Mouse (Mus musculus): ENCODE data around the gene Adgrb2. TPM values are rescaled to one million over a fixed set of nuclear protein-coding genes. Genes with fewer than 3 reads are reported as not detected.
A peak's percentile ranks its signal among the peaks of the same experiment; 100 is the strongest.

Adgrb2 gene
- total RNA-seq, 2 experiments from 2014 or later: 3.2 to 3.4 TPM

DNA sequence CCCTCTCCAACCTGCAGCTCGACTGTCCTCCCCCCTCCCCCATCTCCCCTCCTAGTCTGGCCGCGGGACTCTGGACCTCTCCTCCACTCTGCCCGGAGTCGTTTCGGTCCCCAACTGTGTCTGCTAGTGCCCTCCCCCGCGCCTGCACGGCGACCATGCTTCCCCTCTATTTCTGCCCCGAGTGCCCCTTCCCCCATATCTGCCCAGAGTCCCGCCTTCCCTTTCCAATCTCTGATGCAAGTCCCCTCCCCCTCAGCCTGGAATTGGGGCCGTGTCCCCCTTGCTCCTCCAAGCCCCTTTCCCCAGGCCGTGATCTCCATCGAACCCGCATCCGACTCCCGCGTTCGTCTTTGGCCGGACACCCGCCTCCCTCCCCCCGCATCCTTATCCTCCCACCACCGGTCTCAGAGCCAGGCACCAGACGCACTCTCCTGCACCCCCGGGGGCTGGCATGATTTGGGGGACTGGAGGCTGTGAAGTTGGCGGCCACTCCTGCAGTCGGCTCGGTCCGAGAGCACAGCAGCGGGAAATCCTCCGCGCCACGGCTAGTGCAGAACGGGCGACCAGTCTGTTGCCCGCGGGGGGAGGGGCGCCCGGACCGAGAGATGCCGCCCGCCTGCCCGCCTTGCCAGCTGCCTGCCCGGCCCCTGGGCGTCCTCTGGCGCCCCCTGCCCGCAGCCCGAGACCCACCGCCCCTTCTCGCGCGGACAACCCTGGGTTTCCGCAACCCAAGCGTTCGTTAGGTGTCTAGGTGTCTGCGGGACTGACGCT, 1.2 kb downstream of the Adgrb2 start:
- intact Hi-C loops (cut with DNase I): no loop called here
- DNase-seq: peak; percentile 60 to 62

DNA sequence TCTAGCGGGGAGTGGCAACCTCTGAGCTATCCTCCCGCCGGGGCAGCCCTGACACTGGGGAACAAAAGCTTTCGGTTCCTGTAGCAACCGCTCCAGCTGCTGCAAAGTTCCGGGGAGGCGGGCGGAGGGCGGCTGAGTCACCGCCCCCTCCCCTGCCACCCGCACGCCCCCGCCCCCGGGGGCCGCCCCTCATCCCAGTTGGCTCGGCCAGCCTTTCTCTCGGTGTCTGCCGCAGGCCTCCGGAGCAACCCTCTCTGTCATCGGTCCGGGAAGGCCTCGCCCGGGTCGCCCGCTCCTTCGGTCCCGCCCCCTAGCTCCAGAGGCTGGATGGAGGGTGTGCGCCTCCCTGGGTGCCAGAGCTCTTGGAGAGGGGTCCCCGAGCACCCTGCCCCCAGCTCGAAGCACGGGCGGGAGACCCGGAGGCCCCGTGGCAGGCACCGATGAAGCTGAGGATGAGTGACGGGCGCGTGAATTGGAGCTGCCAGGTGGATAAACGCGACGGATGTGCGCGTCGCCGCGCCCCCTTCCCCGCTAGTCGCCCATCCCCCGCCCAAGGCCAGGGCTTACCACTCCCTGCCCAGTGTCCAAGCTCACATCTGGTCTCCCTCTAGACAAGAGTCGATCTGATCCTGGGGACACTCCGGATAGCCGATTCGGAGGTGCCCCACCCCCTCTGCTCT, 3.3 kb downstream of the Adgrb2 start:
- intact Hi-C loops (cut with DNase I): no loop called here

DNA sequence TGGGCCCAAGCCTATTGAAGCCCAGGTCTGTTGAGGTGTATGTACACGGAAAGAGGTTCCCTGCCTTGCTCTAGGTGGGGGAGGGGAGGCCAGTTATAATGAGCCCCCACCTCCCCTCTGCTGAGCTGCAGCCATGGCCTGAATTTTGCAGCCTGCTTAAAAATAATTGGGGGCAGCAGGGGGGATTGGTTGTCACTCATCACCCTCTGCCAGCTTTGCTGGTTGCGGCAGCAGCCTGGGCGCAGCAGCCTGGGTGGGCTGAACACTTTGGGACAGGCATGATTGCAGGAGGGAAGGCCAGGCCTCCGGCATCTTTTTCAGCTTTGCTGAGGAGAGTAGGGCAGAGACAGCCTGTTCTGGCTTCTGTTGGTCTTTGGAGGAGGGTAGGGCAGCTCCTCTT, 5.3 kb downstream of the Adgrb2 start:
- no peak for DNase-seq
- intact Hi-C loops (cut with DNase I): no loop called here

More for the DNA sequence above, 3.3 kb downstream of the Adgrb2 start:
- DNase-seq: peak; percentile 39 to 53

DNA sequence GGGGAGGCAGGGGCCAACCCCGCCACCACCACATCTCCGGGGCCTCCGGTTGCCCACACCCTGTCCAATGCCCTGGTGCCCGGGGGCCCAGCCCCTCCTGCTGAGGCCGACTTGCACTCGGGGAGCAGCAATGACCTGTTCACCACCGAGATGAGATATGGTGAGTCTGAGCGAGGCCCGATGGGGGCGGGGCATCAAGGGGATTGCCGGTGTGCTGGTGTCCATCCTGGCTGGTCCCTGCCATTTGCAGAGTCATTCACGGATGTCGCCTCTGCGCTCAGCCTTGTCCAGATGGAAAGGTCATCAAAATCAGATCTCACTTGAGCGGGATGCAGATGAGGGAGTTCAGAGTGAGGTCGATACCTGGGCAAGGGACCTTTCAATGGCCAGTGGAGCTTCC, 8.1 kb downstream of the Adgrb2 start:
- intact Hi-C loops (cut with DNase I): no loop called here
- no peak for DNase-seq

DNA sequence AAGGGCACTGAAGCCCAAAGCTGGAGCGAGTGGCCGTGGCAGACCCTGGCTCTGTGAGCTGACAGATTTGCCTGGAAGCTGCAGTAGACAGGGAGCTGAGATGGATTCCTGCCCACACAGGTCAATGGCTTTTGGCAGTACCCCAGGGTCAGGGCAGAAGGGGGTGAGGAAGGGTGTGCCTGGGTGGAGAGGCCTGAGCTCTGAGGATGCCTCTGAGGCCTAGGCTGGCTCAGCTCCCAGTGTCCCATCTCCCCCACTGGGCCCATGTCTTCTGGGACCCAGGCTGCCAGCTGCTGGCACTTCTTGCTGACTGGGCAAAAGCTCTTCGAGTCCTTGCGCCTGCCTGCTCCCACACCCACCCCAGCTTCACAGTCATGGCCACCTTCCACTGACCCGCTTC, 8.5 kb downstream of the Adgrb2 start:
- no peak for DNase-seq
- intact Hi-C loops (cut with DNase I): no loop called here

DNA sequence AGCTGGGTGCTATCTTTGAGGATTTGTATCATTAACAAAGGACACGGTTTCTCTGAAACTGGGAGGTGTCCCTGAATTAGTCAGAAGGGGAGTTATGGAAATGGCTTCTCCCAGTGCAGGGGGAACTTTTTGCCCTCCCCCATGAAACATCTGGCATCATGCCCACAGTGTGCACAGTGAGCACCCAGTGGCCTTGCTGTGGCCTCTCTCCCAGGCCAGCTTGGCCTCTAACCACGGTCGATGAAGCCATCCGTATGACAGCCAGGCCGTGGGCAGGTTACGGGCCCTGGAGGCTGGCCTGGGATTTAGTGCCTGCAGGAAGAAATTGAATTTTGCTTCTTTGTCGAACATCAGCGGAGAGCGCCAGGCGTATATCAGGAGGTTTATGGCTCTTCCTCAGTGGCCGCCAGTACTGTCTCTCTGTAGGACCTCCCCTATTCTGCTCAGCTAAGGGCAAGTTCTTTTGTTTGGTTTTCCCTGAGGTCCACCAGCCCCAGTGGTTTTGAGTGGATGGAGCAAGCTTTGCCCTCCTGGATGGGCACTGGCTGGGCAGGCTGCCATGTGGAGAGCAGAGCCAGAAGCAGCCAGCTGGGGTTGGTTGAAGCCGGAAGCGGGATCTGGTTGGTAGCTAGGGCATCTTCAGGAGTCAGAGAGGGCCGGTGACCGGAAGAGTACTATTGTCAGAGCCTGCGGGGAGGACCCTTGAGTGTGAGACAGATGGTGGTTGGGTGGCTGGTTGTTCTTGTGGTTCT, 9.4 kb downstream of the Adgrb2 start:
- peak in 1 of 2 experiments; percentile 27 for DNase-seq
- intact Hi-C loops (cut with DNase I): no loop called here

DNA sequence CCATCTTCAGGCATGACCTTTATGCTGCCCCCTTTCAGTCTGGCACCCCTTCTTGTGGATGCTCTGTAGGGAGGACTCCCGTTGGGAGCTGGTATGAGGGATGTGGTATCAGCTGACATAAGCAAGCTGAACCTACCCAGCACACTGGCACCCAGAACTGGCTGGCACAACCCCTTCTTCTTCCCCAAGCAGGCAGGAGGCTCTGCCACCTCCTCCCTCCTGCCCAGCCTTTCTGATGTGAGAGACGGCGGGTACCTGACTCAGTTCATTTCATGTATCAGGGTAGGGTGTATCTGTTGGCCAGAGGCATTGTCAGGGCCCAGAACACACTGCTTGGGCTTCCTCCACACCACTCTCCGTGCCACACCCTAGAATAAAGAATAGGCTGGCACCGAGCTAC, 10.1 kb downstream of the Adgrb2 start:
- intact Hi-C loops (cut with DNase I): no loop called here
- no peak for DNase-seq

DNA sequence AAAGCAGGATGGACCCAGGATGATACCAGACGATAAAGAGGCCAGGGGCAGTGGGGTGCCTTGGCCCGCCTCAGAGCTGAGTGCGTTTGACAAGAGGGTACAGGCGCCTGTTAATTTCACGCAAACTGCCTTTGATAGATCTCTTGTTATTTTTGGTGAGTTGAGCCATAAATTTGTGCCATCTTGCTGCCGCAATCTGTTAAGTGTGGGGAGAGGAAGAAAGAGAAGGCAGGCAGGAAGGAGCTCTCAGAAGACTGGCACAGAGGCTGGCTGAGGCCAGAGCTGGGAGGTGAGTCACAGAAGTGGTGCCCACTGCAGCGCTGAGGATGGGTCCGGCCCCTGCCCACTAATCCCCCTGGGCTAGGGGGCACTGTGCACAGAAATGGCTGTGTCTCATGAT, 10.6 kb downstream of the Adgrb2 start:
- intact Hi-C loops (cut with DNase I): no loop called here
- DNase-seq: no peak

DNA sequence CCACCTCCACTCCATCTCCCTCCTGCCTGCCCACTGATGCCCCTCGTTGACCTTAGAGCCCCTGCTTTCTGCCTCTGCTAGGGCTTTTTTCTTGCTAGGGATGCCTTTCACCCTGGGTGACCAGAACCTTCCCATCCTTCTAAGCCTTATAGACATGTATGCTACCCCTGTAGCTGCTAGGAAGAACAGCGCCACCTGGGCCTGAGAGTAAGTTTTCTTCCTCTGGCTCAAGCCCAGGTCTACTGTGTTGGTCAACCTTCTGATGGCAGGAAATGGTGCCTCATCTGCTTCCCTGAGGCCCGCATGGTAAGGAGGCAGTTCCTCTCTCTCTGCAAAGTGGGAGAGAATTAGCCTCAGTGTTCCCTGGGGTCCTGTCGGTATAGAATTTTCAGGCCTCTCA, 11.3 kb downstream of the Adgrb2 start:
- intact Hi-C loops (cut with DNase I): no loop called here
- no peak for DNase-seq

DNA sequence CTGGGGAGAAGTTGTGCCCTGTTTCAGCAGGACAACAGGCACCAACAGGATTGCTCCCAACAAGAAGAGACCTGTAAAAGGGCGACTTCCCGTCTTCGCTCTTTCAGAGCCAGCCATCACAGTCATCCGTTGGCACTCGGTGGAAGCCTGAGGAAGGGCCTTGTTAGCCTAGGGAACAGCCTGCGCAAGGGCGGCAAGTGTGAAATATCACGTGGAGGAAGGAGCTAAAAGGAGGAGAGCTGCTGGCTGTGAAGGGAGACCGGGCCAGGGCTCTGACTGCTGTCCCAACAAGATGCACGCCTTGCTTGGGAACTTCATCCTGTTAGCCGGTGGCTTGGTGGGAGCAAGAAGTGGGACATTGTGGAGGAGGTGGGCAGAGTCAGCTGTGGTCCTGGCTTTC, 13.5 kb downstream of the Adgrb2 start:
- intact Hi-C loops (cut with DNase I): no loop called here
- DNase-seq: no peak

DNA sequence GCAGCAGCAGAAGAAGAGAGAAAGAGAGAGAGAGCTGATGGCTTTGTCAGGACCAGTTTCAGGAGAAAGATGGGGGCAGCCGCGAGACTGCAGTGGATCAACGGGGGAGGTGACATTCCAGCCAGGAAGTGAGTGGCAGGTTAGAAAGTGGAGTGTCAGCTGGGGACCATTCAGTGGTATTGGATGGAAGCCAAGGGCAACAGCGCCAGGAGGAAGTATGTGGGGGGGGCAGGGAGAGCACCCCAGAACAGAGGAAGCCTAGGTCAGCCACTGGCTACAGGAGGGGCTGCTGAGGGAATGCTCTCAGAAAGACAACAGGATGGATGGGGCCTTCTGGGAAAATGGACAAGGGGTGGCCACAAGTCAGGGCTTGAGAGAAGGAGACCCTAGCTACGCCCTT, 17.0 kb downstream of the Adgrb2 start:
- DNase-seq: no peak
- intact Hi-C loops (cut with DNase I): no loop called here

DNA sequence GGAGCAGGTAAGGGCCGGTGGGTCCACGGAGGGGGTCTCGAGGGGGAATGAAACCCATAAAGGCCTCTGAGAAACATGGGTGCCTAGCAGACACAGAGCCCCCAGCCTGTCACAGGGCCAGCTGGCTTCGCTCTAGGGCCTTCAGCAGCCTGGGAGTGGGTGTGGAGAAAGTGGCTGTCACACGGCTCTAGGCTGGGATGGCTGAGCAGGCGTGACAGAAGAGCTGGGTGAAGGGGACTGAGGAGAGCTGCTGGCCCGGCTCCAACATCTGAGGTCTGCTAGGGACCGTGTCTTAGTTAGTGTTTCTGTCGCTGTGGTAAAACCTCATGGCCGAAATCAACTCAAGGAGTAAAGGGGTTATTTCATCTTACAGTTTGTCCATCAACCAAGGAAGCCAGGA, 17.5 kb downstream of the Adgrb2 start:
- intact Hi-C loops (cut with DNase I): no loop called here
- DNase-seq: no peak

DNA sequence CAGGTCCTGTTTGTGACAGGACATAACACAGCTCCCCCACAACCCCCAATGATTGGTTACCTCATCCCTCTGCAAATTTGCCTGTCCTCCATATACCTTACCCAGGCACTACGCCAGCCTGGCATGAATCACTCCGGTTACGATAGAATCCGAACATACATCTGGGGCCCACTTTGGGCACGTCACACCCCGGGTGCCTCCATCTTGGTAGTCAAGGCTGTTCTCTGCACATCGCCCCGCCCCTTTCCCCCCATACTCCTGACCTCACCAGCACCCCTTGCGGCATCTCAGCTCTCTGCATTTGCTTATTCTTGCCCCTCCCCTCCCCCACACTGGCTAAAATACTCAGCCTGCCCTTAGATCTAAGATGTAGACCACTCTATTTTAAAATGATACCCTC, 20.9 kb downstream of the Adgrb2 start:
- DNase-seq: peak in 1 of 2 experiments; percentile 32

DNA sequence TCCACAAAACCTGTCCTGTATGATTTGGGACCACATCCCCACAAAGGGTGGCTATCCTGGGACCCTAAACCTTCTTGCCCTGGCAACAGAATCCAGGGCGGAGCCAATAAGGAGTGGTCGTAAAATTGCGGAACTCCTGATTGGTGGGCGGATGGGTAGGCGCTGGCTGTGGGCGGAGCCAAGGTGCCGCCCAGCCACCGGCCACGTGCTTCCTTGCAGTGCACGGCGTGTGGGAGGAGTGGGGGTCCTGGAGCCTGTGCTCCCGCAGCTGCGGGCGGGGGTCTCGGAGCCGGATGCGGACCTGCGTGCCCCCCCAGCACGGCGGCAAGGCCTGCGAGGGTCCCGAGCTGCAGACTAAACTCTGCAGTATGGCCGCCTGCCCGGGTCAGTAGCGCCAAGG, 21.9 kb downstream of the Adgrb2 start:
- no peak for DNase-seq
- intact Hi-C loops (cut with DNase I): no loop called here

More for the DNA sequence above, 20.9 kb downstream of the Adgrb2 start:
- intact Hi-C loops (cut with DNase I): no loop called here

DNA sequence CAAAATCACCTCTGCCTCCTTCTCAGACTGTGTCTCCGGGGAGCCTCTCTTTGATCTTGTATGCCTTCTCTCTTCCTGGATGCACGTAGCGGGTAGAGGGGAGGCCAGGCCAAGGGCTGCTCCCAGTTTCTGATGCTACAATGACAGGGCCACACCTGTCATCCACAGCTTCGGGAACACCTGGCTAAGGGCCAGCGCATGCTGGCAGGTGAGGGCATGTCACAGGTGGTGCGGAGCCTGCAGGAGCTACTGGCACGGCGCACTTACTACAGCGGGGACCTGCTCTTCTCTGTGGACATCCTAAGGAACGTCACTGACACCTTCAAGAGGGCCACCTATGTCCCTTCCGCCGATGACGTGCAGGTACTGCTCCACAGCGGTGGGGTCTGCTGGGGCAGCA, 24.4 kb downstream of the Adgrb2 start:
- DNase-seq: no peak
- intact Hi-C loops (cut with DNase I): no loop called here

DNA sequence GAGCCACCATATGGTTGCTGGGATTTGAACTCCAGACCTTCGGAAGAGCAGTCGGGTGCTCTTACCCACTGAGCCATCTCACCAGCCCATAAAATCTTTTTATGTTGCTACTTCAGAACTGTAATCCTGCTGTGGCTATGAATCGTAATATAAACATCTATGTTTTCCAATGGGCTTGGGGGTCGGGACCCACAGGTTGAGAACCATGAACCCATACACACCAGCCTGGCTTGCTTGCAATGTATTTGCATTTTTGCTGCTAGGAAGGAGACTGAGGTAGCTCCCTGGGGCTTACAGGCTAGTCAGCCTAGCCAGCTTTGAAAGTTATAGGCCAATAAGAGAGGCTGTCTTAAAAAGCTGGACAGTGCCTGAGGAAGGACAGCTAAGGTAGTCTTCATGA, 26.1 kb downstream of the Adgrb2 start:
- intact Hi-C loops (cut with DNase I): no loop called here
- no peak for DNase-seq

DNA sequence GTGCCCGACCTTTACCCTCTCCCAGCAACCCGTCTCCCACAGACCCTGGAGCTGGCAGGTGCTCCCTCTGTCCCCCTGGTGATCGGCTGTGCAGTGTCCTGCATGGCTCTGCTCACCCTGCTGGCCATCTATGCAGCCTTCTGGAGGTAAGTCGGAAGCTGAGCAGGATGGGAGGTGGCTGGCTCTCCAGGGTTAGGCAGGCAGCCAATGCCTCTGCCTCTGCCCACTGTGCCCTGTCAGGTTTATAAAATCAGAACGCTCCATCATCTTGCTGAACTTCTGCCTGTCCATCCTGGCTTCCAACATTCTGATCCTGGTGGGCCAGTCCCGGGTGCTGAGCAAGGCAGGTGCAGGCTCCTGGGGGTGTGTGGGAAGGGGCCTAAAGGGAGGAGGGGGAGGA, 27.6 kb downstream of the Adgrb2 start:
- intact Hi-C loops (cut with DNase I): no loop called here
- DNase-seq: no peak

DNA sequence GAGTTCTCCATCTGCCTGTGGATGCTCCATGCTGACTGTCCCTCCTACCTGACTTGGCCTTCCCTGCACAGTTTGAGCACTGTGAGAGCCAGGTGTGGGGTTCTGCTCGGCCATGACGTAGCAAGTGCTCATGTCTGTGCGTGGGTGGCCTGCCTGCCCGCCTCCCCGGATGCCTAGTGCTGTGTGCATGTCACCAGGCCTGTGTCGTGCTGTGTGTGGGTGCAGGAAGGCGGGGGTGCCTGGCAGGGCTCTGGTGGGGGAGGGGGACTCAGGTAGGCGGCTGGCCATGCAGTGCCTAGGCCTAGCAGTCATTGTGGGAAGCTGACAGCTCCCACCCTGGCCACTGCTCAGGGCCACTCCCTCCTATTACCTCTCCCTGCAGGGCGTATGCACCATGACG, 28.4 kb downstream of the Adgrb2 start:
- intact Hi-C loops (cut with DNase I): no loop called here
- no peak for DNase-seq

DNA sequence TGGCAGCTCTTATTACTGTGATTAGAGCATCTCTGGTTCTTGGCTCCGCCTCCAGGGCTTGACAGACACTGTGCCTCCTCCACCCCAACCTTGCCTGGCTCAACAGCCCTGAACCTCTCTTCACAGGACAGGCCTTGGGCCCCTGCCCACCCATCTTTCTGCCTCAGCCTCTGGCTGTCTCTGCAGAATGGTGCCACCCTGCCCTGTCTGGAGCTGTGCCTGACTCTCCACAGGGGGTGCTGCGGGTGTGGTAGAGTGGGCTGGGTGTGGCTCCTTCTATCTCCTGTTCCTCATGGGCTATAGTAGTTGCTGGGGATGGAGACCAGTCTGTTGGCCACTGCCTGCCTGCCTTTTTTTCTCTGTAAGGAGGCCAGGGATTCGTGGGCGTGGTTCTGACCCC, 31.3 kb downstream of the Adgrb2 start:
- no peak for DNase-seq
- intact Hi-C loops (cut with DNase I): no loop called here

DNA sequence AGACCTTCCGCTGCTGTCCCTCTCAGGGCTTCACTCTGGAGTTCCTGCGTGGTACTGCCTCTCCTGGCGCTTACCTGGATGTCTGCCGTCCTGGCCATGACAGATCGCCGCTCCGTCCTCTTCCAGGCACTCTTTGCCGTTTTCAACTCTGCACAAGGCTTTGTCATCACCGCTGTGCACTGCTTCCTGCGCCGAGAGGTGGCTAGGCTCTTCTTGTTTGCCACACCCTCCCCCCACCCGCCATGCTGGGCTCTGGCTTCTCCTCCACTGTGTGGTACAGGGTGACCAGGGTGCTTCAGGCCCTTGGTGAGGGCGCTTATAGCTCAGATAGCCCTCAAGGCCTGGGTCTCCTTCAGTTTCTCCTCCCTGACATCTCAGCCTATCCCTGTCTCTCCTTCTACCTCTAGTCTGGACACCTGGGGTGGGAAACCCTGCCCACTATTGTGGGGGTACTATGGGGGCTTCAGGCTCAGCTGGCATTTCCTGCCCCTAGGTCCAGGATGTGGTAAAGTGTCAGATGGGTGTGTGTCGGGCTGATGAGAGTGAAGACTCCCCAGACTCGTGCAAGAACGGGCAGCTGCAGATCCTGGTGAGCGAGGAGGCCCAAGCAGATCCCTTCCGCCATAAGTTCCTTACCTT, 32.5 kb downstream of the Adgrb2 start:
- intact Hi-C loops (cut with DNase I): no loop called here
- DNase-seq: no peak

DNA sequence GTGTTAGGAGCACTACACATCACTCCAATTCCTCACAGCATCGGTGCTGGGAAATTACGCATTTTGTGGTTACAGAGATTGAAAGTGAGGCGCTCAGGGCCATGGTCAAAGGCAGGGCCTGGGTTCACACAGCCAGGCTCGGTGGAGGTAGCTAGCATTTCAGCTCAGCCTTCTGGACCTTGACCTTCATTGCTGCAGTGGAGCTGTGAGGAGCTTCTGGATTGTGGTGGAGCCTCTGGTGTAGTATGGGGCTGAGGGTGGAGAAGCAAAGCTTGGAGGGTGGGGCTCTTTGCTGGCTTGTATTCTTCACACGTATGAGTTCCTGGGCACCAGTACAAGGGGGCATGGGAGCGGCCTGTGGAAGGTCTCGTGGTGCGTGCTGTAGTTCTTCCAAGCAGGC, 38.3 kb downstream of the Adgrb2 start:
- DNase-seq: no peak
- intact Hi-C loops (cut with DNase I): no loop called here
